Mouse (Mus musculus): Measurements from ENCODE around the gene Ffar1.
A peak's percentile ranks its signal among the peaks of the same experiment; 100 is the strongest.

DNA sequence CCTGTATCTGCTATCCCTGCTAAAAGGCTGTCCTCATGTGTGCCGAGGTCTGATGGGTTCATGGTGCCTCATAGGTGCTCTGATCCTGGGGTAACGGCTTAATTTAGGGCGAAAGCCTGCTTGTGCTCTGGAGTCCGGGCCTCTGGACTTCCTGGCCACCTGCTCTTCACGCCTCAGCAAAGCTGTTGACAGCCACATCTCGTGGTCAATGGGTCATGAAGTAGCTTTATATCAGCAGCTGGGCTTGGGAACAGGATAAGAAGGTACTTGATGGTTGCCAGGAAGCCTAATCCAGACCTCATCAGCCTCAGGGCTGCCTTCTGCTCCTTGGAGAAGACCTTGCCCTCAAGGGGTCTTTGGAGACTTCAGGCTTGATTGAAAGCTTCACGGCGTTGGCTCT is 2.0 kb upstream of the Ffar1 start:
- TF ChIP-seq POLR2AphosphoS2 (IDR thresholded peaks at IDR 0.05; ENCODE audit: insufficient read length, low read depth) (no peak), POLR2A (IDR thresholded peaks at IDR 0.05; ENCODE audit: insufficient read length, low read depth) (no peak), MYOD1 (IDR thresholded peaks at IDR 0.05; ENCODE audit: control insufficient read depth in 1 of 3, insufficient read length in 2 of 3, low read depth in 2 of 3) (peak in 1 of 3 experiments; percentile 21), MAX (IDR thresholded peaks at IDR 0.05; ENCODE audit: low read depth) (no peak), USF1 (IDR thresholded peaks at IDR 0.05; ENCODE audit: low read depth) (no peak), TCF12 (IDR thresholded peaks at IDR 0.05; ENCODE audit: insufficient read depth, poor library complexity, severe bottlenecking) (no peak)
